Mouse (Mus musculus) gastrocnemius, postnatal 4 days (tissue): Measurements from ENCODE around the gene Gna13. TPM values are rescaled to one million over a fixed set of nuclear protein-coding genes. Genes with fewer than 3 reads are reported as not detected.

Experiments used
- total RNA-seq, 2 experiments: library from RNA; stranded (reverse); gene quantifications; 2 replicates each; pipeline ENCODE4 v1.2.3; 2021

Gene Gna13
- total RNA-seq, 2 experiments from 2014 or later = 47.3 to 54.5 TPM

Other genes with a start within 250 kb of the Gna13 start
- gene E030025P04Rik, start 218.5 kb upstream of the Gna13 start, total RNA-seq = not detected
- 1 to 10 TPM; 1.8 to 1.9 TPM for gene Rgs9, start 64.7 kb upstream of the Gna13 start, total RNA-seq
- gene 9930022D16Rik, start 51.1 kb downstream of the Gna13 start, total RNA-seq = not detected
- gene Amz2, start 63.1 kb downstream of the Gna13 start, total RNA-seq = 10 to 100 TPM; 47.4 to 55.9 TPM
- 10 to 100 TPM; 11.3 to 12.4 TPM for gene Arsg, start 110.5 kb downstream of the Gna13 start, total RNA-seq
- 10 to 100 TPM; 16.8 to 17.6 TPM for gene Slc16a6, start 110.8 kb downstream of the Gna13 start, total RNA-seq
- gene Wipi1, start 249.1 kb downstream of the Gna13 start, total RNA-seq = 10 to 100 TPM; 71.1 to 86.4 TPM